Mouse (Mus musculus): ENCODE results near the gene Nnmt. TPM values are rescaled to one million over a fixed set of nuclear protein-coding genes. Genes with fewer than 3 reads are reported as not detected.

The Nnmt gene
- 4.7 and 5.9 TPM in 2 replicates for polyA plus RNA-seq (2015; fragmentation: Nextera tagmentation; extraction: Ambion mirVana)

DNA sequence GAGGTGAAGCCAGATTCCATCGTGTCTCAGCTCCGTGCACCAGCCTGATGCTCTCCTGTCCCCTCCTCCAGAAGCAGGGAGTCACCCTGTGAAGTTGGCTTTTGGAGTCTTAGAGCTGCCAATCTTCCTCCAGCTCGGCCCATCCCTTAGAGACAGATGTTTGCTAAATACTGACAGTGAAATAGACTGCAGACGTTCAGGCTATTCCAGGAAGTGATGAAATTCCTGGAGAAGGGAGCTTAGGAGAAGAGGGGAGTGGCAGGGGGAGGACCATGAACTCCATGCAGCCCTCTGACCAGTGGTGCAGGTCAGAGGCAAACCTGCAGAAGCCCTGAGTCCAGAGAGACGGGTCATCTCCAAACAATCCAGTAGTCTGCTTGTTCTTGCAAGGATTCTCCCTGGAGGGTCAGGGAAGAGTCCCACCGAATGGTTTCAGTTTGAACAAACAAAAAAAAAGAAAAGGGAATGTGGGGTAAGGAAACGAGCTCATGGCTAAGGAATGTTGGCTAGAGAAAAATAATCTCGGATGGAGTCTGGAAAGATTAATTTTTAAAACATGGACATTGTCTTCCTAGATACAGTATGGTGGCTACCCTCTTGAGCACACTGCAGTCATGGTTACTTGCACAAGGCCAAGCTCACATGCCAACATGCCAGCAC, at the start of gene Nnmt:
Nnmt (minus strand) TSS at position 215 of the 660 bp plus-strand sequence.
- 0 out of 2 replicates have a peak, but pooled peaks cover 5% of the 10 kb centered on the region for H3K4me1 ChIP-seq
- H3K36me3 ChIP-seq: no peaks in the 10 kb centered on the region
- no peak within 1 kb of the TSS for H3K4me2 ChIP-seq (replicated peaks)
- no peak within 1 kb of the TSS for H3K4me3 ChIP-seq
- H3K27me3 ChIP-seq: no peaks in the 10 kb centered on the region
- ATAC-seq (ENCODE audit: low FRiP score, low read depth): no peak
- no peak within 1 kb of the TSS for H3K9ac ChIP-seq
- 47% methylated on average over 8 of the region's 8 CpGs for WGBS
- H3K27ac ChIP-seq: no peak within 1 kb of the TSS
- no peaks in the 10 kb centered on the region for H3K9me3 ChIP-seq

DNA sequence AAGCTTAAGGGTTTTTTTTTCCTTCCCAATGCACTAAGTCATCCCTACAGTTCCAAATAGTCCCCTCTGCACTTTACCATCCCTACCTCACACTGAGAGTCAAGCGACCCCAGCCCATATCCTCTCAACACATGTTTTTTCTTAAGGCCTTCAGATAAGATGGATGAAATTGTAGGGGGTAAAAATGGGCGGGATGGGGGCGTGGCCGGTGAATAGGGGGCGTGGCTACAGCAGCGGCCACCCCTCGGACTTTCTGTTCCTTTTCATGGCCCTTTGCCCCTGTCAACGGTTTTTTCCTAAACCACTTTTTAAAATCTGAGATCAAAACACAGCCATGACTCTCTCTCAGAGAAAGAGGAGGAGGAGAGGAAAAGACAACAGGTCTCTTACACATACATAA, 49.8 kb upstream of the Nnmt start:
- peaks cover 64% of the 10 kb centered on the region for H3K27me3 ChIP-seq
- H3K36me3 ChIP-seq: no peaks in the 10 kb centered on the region
- H3K4me1 ChIP-seq: peaks cover 1% of the 10 kb centered on the region; the same call in 1 of the 2 replicates
- H3K27ac ChIP-seq: no peak overlapping the region
- 18% methylated on average over 8 of the region's 8 CpGs for WGBS
- peaks cover 6% of the 10 kb centered on the region; the same call in 1 of the 2 replicates for H3K9me3 ChIP-seq
- H3K9ac ChIP-seq: no peak overlapping the region
- no peak overlapping the region for H3K4me2 ChIP-seq (replicated peaks)
- no peak overlapping the region for H3K4me3 ChIP-seq
- no peak for ATAC-seq (ENCODE audit: low FRiP score, low read depth)

DNA sequence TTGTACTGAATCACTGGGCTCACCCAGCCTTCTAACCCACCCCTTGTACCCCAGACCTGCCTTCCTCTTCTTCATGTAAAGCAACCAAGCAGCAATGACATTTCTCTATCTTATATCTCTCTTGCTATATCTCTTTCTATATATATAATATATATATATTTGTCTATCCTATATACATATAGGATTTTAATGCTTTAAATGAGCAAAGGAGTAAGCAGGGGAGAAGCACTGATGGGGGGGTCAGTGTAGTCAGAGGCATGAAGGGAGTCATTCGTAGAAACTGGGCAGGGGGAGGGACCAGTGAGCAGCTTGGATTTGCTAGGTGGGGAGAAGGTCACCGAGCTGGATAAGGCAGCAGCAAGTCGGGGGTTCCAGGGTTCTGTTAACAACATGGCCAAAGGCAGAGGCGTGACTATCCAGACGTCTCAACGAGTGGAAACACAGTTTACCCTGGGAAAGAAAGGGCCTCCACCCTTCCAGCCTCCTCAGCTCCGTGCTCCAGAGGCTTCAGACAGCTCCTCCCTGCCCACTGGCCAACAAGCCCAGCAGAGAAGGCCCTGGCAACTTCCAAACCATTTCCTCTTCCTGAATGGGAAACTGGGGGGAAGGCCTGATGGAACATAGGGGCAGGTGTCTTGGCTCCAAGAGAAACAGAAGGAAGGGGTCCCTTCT, 48.6 kb upstream of the Nnmt start:
- H3K4me3 ChIP-seq: no peak overlapping the region
- no peaks in the 10 kb centered on the region for H3K36me3 ChIP-seq
- 42% methylated on average over 7 of the region's 7 CpGs for WGBS
- H3K27ac ChIP-seq: no peak overlapping the region
- no peak for ATAC-seq (ENCODE audit: low FRiP score, low read depth)
- H3K27me3 ChIP-seq: peaks cover 73% of the 10 kb centered on the region
- no peak overlapping the region for H3K9ac ChIP-seq
- no peaks in the 10 kb centered on the region for H3K9me3 ChIP-seq
- peaks cover 13% of the 10 kb centered on the region for H3K4me1 ChIP-seq
- H3K4me2 ChIP-seq (replicated peaks): no peak overlapping the region

DNA sequence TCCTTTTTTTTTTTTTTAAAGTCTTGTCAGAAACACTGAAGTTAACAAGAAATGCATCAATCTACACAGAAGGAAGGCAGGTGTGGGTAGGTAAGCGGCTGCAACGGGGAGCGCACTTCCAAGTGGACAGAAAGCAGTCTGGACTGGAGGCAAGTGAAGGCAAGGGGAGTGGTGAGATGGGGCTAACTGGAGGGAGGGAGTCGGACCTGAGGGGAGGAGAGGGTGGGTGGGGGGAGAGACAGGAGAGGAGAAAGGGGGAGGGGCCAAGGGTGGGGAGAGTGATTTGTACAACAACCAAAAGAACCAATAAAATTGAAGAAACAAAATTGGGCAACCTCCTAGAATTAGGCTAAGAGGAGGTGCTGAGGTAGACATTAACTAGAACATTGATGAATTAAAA, 47.1 kb upstream of the Nnmt start:
- Histone ChIP-seq H3K4me3 (no peak overlapping the region), H3K36me3 (no peaks in the 10 kb centered on the region), H3K4me1 (peaks cover 27% of the 10 kb centered on the region), H3K9ac (no peak overlapping the region), H3K4me2 (replicated peaks) (no peak overlapping the region), H3K9me3 (no peaks in the 10 kb centered on the region), H3K27me3 (peaks cover 75% of the 10 kb centered on the region), H3K27ac (no peak overlapping the region)
- ATAC-seq (ENCODE audit: low FRiP score, low read depth): no peak
- 49% methylated on average over 4 of the region's 4 CpGs for WGBS

DNA sequence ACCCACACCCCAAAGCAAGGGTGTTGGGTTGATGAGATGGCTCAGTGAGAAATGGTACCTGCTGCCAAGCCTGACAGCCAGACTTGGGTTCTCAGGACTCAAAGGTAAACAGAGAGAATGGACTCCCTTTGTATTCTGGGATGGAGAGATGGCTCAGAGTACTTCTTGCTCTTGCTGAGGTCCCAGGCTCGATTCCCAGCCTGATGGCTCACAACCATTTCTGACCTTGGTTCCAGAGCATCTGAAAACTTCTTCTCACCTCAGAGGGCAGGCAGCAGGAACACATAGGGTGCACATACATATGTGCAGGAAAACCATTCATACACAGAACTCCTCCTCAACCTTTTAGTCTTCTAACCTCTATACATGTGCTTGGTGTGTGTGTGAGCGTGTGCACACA, 45.9 kb upstream of the Nnmt start:
- peaks cover 27% of the 10 kb centered on the region for H3K4me1 ChIP-seq
- WGBS: 84% methylated on average over 2 of the region's 2 CpGs
- H3K4me3 ChIP-seq: no peak overlapping the region
- no peak overlapping the region for H3K9ac ChIP-seq
- no peak for ATAC-seq (ENCODE audit: low FRiP score, low read depth)
- H3K36me3 ChIP-seq: no peaks in the 10 kb centered on the region
- peaks cover 77% of the 10 kb centered on the region for H3K27me3 ChIP-seq
- no peaks in the 10 kb centered on the region for H3K9me3 ChIP-seq
- H3K27ac ChIP-seq: no peak overlapping the region
- no peak overlapping the region for H3K4me2 ChIP-seq (replicated peaks)

DNA sequence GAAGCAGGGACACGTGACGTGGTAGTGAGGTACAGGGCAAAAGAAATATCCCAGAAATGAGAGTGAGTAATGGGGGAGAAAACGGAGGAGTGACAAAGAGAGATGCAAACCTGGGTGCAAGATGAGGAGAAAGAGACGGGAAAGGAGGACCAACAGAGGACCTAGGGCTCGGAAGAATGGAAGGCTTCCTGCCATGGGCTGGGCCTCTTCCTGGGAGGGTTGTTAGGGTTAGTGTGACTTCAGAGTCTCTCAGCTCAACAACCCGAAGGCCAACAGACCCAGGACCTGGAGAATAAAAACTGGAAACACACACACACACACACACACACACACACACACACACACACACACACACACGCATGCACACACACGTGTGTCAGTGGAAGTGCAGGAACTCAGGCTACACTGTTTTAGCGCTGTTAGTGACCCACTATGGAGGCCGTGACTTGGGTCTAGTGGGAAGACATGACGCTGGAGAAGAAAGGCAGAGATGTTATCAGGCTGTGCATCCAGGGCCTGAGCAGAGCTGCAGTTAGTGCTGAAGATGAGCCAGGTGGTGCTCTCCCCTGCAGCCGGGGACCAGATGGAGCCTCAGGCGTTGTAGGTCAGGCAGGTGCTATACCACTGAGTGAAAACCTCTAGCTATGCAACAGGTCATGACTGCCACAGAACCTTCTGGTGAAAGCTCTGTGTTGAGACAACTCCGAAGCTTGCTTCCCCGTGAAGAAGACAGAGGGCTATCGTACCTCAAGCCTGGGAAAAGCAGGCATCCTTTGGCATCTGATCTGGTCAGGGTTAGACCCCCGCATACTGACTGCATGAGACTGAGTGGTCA, 45.1 kb upstream of the Nnmt start:
- 36% methylated on average over 17 of the region's 17 CpGs for WGBS
- Histone ChIP-seq H3K27ac (no peak overlapping the region), H3K9me3 (no peaks in the 10 kb centered on the region), H3K36me3 (no peaks in the 10 kb centered on the region), H3K27me3 (peaks cover 76% of the 10 kb centered on the region), H3K9ac (no peak overlapping the region), H3K4me1 (peaks cover 27% of the 10 kb centered on the region), H3K4me2 (replicated peaks) (peak overlapping the region; percentile 57), H3K4me3 (peak overlapping the region; percentile 26; the same call in 1 of the 2 replicates)
- ATAC-seq (ENCODE audit: low FRiP score, low read depth): no peak

DNA sequence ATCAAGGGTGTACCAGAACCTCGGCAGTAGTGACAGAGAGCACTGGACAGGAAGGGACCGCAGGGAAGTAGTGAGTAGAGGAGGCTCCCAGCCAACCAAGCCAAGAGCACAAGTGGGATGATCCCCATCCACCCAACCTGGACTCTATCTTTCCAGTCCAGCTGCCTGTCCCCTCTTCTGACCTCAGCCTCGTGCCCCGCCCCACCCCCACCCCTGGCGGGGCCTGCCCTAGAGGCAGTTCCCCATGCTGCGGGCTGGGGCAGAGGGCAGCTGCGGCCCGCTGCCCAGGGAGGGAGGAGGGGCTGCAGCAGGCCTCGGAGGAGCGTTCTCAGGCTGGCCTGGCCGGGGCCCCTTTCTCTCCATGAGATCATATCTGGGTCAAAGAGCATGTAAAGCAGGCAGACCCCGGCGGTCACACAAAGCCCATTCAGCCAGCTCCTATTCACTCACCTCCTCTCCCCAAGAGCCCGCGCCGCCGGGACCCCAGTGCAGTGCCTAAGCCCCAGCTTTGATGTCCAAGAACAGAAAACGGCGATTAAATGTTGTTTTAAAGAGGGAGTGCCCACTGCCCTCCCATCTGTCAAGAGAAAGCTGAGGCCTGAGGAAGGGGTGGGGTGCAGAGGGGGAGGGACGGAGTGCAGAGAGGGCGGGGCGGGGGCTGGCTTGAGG, 44.3 kb upstream of the Nnmt start:
- no peak overlapping the region for H3K27ac ChIP-seq
- H3K36me3 ChIP-seq: no peaks in the 10 kb centered on the region
- H3K27me3 ChIP-seq: peaks cover 71% of the 10 kb centered on the region
- ATAC-seq (ENCODE audit: low FRiP score, low read depth): peak; percentile 24; the same call in 1 of the 2 replicates
- peak overlapping the region; percentile 40 for H3K9ac ChIP-seq
- H3K9me3 ChIP-seq: peaks cover 3% of the 10 kb centered on the region
- H3K4me3 ChIP-seq: peak overlapping the region; percentile 26
- H3K4me1 ChIP-seq: peaks cover 27% of the 10 kb centered on the region
- WGBS: 4% methylated on average over 22 of the region's 22 CpGs
- peak overlapping the region; percentile 57 for H3K4me2 ChIP-seq (replicated peaks)

DNA sequence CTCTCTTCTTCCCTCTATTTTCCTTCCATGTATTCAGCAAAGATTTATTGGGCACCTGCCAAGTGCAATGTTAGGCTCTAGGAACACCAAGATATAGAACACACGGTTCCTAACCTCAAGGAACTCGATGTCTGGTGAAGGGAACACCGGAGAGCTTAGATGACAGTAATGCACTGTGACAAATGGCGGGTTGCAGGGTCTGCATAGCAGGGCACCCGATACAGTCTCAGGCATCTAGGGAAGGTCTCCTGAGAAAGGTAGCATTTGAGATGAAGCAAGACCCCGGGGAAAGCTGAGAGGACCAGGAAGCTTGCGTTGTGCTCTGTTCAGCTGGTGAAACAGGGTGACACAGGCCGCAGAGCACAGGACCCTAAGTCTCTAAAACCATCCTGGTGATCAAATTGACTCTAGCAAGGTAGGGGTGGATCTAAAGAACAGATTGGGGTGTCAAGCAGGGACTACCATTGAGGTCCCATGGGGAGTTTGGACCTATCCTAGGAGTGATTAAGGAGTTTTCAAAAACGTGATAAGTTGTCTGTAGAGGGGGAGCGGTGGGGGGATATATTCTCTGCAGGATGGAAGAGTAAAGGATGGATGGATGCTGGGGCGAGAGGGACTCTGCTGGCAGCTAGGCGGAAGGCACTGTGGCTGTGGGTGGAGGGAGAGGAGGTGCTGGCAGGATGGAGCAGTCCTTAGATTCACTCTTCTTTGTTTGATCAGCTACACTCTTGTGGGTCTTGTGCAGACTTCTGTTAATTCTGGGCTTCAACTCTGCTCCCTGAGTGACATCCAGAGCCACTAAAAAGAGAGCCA, 43.5 kb upstream of the Nnmt start:
- peaks cover 7% of the 10 kb centered on the region for H3K9me3 ChIP-seq
- no peak overlapping the region for H3K9ac ChIP-seq

DNA sequence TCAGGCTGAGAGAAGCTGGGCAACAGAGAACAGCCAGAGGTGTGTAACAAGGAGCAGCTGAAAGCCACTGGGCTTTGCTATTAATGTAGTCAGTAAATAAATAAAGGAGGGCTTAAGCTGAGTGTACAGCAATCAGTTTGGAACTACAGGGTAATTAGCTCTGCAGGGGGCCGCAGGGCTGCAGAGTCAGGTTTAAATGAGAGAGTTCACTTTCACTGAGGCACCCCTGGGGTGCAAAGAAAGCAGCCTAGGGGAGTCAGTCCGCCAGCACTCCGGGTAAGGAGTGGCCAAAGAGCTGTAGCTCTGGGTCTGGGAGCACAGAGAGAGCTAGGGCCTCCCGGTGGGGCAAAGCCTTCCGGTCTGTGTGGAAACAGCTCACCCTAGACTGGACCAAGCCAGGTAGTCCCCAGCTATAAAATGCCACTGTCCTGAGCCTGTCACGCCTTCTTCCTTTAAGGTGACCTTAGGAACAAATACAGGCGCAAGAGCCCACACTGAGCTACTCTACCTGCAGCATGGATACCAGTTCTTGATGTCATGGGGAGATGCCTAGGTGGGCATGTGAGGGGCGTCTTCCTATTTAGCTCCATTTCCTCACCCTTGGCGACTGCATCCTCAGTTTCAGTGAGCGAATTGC, 42.8 kb upstream of the Nnmt start:
- Histone ChIP-seq H3K27me3 (peaks cover 60% of the 10 kb centered on the region), H3K4me2 (replicated peaks) (no peak overlapping the region), H3K27ac (no peak overlapping the region), H3K9ac (no peak overlapping the region), H3K4me1 (peaks cover 27% of the 10 kb centered on the region), H3K4me3 (no peak overlapping the region), H3K9me3 (peaks cover 7% of the 10 kb centered on the region), H3K36me3 (no peaks in the 10 kb centered on the region)
- no peak for ATAC-seq (ENCODE audit: low FRiP score, low read depth)
- 21% methylated on average over 10 of the region's 10 CpGs for WGBS

More for the DNA sequence above, 43.5 kb upstream of the Nnmt start:
- WGBS: 40% methylated on average over 12 of the region's 12 CpGs
- no peaks in the 10 kb centered on the region for H3K36me3 ChIP-seq
- peaks cover 66% of the 10 kb centered on the region for H3K27me3 ChIP-seq
- no peak for ATAC-seq (ENCODE audit: low FRiP score, low read depth)
- H3K27ac ChIP-seq: no peak overlapping the region
- peak overlapping the region; percentile 26; the same call in 1 of the 2 replicates for H3K4me3 ChIP-seq
- H3K4me1 ChIP-seq: peaks cover 27% of the 10 kb centered on the region
- peak overlapping the region; percentile 57; the same call in 1 of the 2 replicates for H3K4me2 ChIP-seq (replicated peaks)

DNA sequence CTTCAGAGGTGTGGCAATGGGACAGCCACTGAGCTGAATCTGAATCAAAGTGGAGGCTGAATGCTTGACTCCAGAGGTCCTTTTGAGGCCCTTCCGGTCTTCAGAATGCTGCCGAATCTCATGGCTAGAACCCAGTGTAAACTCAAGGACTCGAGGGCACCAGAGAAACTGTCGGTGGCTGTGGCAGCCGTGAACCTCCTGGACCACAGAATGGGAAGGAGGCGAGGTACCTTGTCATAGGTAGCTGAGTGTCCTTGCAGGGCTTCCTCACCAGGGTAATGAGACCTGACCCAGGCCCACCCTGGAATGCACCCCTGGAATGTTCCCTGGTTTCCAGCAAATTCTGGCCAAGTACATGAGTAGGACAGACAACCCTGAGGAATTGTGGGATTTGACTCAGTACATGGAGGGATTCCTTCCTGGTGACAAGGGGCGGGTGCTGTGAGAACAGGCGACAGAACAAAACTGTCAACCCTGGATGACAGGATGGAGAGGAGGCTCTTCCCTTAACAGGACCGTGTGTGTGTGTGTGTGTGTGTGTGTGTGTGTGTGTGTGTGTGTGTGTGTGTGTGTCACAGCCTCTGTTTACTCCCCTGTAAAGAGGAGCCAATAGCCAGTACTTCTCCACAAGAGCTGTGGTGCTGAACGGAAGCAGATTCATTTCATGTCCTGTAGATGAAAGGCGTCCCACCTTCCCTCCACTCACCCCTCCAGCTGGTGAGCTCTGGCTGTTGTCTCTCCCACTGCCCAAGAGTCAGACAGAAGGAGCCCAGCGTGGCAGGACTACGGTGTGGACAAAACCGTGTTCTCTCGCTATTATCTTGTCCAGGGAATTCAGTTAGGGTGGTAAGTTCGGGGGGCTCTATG, 42.1 kb upstream of the Nnmt start:
- H3K36me3 ChIP-seq: no peaks in the 10 kb centered on the region
- H3K9me3 ChIP-seq: peaks cover 7% of the 10 kb centered on the region
- 50% methylated on average over 16 of the region's 16 CpGs for WGBS
- H3K27me3 ChIP-seq: peaks cover 57% of the 10 kb centered on the region
- H3K9ac ChIP-seq: no peak overlapping the region
- peaks cover 27% of the 10 kb centered on the region for H3K4me1 ChIP-seq
- H3K4me3 ChIP-seq: no peak overlapping the region
- no peak overlapping the region for H3K4me2 ChIP-seq (replicated peaks)
- no peak overlapping the region for H3K27ac ChIP-seq
- ATAC-seq (ENCODE audit: low FRiP score, low read depth): no peak

Measured in limb, embryonic 13.5 days (tissue).